Mouse (Mus musculus) brain, embryonic 14.5 days (tissue): ENCODE data around the gene Sbf2.

ENCODE experiments used
- CTCF ChIP-seq: fragments of 200-500 bp; IDR thresholded peaks from 2 replicates; pipeline ENCODE4 v1.5.1; 2012; ENCODE audit warnings: inconsistent platforms, mild to moderate bottlenecking, moderate library complexity, borderline replicate concordance; ENCODE audit not compliant: insufficient read depth, insufficient read length; ENCODE audit errors: extremely low read depth
- POLR2A ChIP-seq: fragments of 200-500 bp; IDR thresholded peaks from 2 replicates; pipeline ENCODE4 v1.6.1; 2012; ENCODE audit warnings: mild to moderate bottlenecking, inconsistent platforms, borderline replicate concordance; ENCODE audit not compliant: poor library complexity, insufficient read depth, insufficient read length, severe bottlenecking; ENCODE audit errors: extremely low read depth

GRCm38 (mm10) chr7:110379335-110379914 lies 235.3 kb downstream of the Sbf2 start:
- TF ChIP-seq CTCF (no peak), POLR2A (no peak)
